Mouse (Mus musculus) left cerebral cortex, adult 18-20 months (tissue): ENCODE results near the gene Nexn. TPM values are rescaled to one million over a fixed set of nuclear protein-coding genes. Genes with fewer than 3 reads are reported as not detected.
"Not testable (repeated sequence)": the region's sequence is repeated elsewhere in the genome, so short reads cannot be mapped to it uniquely, and the experiment has no call there.

ENCODE experiments used
- DNase-seq, 2 experiments: peaks; one replicate each; pipeline ENCODE4 v3.0.0; 2021 to 2022; ENCODE audit warnings: low spot score in 2 of 2, mixed read lengths in 1 of 2
- long read RNA-seq, 2 experiments: library from polyadenylated mRNA; stranded (forward); transcript quantifications; one replicate each; pipeline ENCODE4 v2.0.0; 2021
- total RNA-seq, 2 experiments: library from RNA; stranded (reverse); gene quantifications; 2 replicates each; pipeline ENCODE4 v1.2.3; 2021

Gene Nexn
- 1 to 10 TPM; 2.1 to 3.7 TPM for total RNA-seq
- long read RNA-seq, experiment 1, partial matches to known transcripts, result 0 of 2 reads
- long read RNA-seq, experiment 1, other reads (novel, unspliced or antisense), result 2 of 2 reads
- long read RNA-seq, experiment 2, partial matches to known transcripts, result 1 of 8 reads
- long read RNA-seq, experiment 2, other reads (novel, unspliced or antisense), result 6 of 8 reads

DNA sequence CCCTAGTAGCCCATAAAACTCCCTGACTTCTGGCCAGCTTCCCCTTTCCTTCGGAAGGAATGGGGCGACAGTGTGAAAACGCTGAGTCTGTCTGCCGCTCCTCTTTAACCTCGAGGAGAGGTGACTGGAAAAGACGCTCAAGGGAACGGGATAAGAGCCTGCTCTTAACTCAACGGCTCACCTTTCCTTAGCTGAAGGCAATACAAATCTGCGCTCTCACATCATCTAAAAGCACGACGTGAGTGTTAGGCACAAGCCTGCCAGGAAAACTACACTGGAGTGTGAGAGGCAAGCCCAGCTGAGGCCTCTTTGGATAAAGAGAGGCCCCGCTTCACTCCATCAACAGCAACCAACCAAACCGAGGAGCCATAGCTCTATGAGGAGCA, at the start of gene Nexn:
Gene Nexn, minus strand, starts transcription at position 315 of the 386 bp plus-strand sequence.
- DNase-seq, result no peak

GRCm38 (mm10) chr3:152315613-152316012, 49.5 kb upstream of the Nexn start:
- DNase-seq, result peak; percentile 64 to 67

DNA sequence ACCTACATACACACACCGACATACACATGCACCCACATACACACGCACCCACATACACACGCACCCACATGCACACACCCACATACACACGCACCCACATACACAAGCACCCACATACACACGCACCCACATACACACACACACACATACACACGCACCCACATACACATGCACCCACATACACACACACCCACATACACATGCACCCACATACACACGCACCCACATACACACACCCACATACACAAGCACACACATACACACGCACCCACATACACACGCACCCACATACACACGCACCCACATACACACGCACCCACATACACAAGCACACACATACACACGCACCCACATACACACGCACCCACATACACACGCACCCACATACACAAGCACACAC, 48.5 kb upstream of the Nexn start:
- DNase-seq, result not testable (repeated sequence)

GRCm38 (mm10) chr3:152309250-152309645, 43.1 kb upstream of the Nexn start:
- DNase-seq, result no peak

- DNase-seq, result no peak
Observed at GRCm38 (mm10) chr3:152308485-152309249, 42.5 kb upstream of the Nexn start.

DNA sequence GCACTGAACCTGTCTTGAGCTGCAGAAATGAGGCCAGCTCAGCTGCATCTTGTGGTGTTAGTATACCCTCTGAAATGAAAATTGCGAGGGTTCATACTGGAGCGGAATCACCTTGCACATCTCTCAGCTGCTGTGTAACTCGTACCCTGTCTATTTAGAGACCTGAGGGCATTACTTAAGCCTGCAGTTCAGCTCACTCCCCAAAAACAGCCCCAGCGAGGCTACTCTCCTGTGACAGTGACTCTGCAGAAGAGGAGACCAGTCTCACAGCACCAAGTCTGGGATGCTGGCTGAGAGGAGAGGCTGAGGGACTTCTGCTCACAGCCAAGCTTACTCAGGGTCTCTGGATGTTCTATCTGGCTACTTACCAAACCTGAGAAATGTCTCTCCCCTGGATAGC, 39.8 kb upstream of the Nexn start:
- DNase-seq, result no peak

DNA sequence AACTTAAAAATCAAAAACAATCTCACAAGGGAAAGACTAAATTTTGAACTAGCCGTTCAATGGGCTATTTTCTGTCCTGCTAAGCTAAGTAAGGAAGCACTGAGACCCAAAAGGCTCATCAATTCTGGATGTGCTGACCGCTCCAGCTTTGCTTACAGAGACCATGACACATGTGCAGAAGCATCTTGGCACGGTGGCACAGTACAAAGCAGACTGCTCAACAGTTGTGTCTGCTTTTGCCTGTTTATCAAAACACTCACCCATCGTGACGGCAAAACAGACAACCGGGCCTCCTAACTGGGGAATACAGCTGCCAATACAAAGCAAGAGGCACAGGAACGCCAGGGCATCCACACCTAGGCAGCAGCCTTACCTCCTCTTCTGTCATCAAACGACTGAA, 38.9 kb upstream of the Nexn start:
- no peak for DNase-seq

DNA sequence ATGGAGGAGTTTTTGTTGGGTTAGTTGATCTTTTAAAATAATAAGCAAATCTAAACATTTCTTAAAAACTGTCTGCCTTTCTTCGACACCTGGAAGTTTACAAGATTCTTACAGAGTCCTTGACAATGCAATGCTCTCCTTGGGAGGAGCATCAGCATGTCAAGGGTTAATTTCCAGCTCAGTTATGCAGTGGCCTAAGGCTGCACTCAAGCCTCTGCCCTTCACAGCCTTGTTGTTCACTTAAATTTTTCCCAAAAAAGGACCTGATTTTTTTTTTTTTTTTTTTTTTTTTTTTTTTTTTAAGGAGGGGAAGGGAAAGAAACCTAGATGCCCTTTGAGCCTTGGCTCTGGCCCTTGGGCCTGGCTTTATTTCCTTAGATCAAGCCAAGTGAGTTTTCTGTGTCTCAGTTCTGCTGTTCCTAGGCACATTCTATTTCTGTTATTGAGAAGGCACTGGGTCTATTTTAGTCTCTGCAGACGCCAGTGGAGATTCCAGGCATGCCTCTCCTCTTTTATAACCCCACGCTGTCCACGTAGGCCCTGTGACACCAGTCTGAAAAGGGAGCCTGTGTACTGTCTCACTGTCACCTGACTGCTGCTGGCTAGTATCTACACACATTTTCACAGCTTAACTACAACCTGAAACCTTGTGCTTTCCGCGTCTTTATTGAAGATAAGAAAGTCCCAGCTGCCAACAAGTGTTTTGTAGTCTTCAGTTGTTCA, 38.1 kb upstream of the Nexn start:
- peak in 1 of 2 experiments; percentile 44 for DNase-seq

GRCm38 (mm10) chr3:152302991-152303390, 36.8 kb upstream of the Nexn start:
- DNase-seq, result no peak

- no peak for DNase-seq
Observed at GRCm38 (mm10) chr3:152300376-152301337, 34.5 kb upstream of the Nexn start.

- DNase-seq, result no peak
Observed at GRCm38 (mm10) chr3:152295896-152296295, 29.7 kb upstream of the Nexn start.

- no peak for DNase-seq
Observed at GRCm38 (mm10) chr3:152294400-152294799, 28.2 kb upstream of the Nexn start.

- DNase-seq, result no peak
Observed at GRCm38 (mm10) chr3:152293530-152294181, 27.5 kb upstream of the Nexn start.

GRCm38 (mm10) chr3:152291895-152292294, 25.7 kb upstream of the Nexn start:
- no peak for DNase-seq

DNA sequence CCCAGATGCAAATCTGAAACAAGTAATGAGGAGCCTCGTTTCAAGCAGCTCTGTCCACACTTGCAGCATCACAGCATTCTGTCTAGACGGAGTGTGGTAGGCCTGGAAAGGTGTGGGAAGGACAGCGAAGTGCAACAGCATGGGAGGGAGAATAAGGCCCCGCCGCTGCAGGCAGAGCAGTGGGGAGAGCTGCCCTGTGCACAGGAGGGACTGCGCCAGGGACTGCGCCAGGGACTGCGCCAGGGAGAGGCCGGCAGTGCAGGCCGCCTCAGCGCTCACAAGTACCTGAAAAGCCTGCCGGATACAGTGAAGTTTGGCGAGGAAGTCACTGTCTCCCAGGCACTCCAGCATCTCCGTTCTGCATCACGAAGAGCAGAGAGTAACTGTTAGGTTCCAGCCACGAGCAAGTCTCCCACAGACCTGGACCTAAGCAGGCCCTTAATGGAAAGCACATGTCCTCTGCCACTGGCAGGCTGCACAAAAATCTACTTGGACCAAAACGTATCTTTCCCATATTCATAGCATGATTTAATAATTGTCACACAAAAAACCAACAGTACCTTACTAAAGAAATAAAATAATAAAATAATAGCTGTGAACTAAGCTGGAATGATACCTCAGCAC, 24.1 kb upstream of the Nexn start:
- no peak for DNase-seq

- no peak for DNase-seq
Observed at GRCm38 (mm10) chr3:152288740-152289139, 22.6 kb upstream of the Nexn start.

DNA sequence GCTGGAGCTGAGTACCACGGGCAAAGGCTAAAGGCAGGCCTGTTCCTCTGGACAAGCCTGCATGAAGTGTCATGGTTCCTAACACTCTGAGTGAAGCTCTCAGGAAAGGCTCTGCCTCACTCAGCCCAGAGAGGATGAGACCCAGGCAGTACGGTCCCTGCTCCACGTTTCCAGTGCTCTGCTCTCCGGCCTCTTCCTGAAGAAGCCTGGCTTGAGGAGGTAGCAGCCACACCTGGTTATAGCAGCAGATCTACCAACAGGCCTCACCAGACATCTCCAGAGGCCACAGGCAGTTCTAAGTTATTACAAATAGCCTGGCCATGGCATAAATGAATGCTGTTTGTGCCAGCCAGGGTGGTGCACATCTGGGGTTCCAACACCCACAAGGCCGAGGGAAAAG, 22.1 kb upstream of the Nexn start:
- no peak for DNase-seq

- no peak for DNase-seq
Observed at GRCm38 (mm10) chr3:152287810-152288209, 21.7 kb upstream of the Nexn start.

DNA sequence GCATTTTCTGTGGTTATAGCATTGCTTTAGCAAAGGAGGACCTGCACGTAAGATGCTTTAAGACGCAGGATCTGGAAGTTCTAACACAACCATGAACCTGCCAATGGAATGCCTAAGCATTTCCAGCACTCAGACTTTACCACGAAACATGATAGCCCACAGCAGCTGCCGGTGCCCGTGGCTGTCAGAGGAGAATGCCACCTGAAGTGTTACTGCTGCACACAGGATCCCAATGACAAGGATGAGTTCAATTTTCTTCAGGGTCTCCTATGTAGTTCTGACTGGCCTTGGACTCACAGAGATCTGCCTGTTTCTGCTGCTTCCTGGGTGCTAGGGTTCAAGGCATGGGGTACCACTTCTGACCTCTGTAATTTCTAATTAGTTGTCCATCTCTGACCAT, 18.6 kb upstream of the Nexn start:
- no peak for DNase-seq

DNA sequence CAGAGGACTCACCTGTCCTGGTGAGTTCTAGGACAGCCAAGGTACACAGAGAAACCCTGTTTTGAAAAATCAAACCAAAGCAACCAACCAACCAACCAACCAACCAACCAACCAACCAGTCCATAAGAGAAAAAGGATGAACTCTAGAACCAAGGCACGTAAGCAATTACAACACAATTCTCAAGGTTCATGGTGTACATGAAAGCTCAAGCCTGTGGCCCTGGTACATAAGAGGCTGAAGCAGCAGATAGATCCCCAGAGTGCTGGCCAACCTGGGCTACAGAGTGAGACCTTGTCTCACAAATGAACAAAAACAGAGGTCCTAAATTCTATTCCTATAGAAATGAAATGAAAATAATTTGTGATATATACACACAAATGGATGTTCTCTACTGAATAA, 18.2 kb upstream of the Nexn start:
- no peak for DNase-seq
